Mouse (Mus musculus) heart, adult 2 months (tissue): ENCODE results near the gene Rbm44.

Experiments
- CTCF ChIP-seq: fragments of 200-600 bp; IDR thresholded peaks from 2 replicates; pipeline ENCODE4 v1.8.1; 2022; ENCODE audit warnings: antibody characterized with exemption, mild to moderate bottlenecking, moderate library complexity
- EP300 ChIP-seq: fragments of 200-500 bp; IDR thresholded peaks from 2 replicates; pipeline ENCODE4 v1.6.1; 2011; ENCODE audit warnings: low read depth, low read length, control low read depth; ENCODE audit not compliant: insufficient read depth
- POLR2A ChIP-seq: fragments of 200-500 bp; IDR thresholded peaks from 2 replicates; pipeline ENCODE4 v1.6.1; 2011; ENCODE audit warnings: mild to moderate bottlenecking, low read depth, low read length, control low read depth; ENCODE audit not compliant: insufficient read depth

DNA sequence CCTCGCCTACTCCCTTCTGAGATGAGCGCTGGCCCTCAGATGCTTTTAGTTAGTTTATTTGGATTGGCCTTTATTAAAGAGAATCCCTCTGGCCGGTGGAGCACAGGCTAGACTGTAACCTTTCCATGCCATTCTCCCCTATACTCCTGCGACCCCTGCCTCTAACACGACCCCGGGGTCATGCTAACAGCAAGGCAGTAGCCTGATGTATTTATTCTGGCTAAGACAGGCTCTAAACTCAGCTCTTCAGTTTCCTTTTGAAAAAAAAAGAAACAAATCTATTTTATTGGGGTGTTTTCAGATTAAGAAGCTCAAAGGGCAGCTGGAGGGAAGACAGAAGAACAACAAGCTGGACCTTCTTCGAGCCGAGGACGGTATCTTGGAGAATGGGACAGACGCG is 22.8 kb upstream of the Rbm44 start:
- TF ChIP-seq EP300 (no peak), POLR2A (no peak), CTCF (no peak)
